12 mouse cellular contexts compared by ENCODE assay signal in genomic region chr1:85810343-85810742, GRCm38 (mm10). TPM values are rescaled to one million over a fixed set of nuclear protein-coding genes. Genes with fewer than 3 reads are reported as not detected.
A peak's percentile ranks its signal among the peaks of the same experiment; 100 is the strongest.
DNase-seq lines count a peak whose midpoint lies in the region; ATAC-seq lines count a peak whose summit lies in the region.
"Had no signal": no experiment of that assay in that cellular context is flagged by ENCODE, and none has a peak within 500 bp of the region (broad histone marks: within the 10 kb centered on the region; RNA-seq: fewer than 3 reads in every experiment).

No protein-coding gene starts in this region.

- no peaks in the 10 kb centered on the region for H3K36me3 ChIP-seq in stomach, embryonic 16.5 days (ENCODE audit: control insufficient read depth, insufficient read depth, low read length)
- H3K36me3 ChIP-seq: forebrain, embryonic 12.5 days; liver, embryonic 13.5 days had no signal

- no peaks in the 10 kb centered on the region for H3K9me3 ChIP-seq in stomach, embryonic 16.5 days (replicated peaks; ENCODE audit: control insufficient read depth, low read length)
- H3K9me3 ChIP-seq: forebrain, embryonic 12.5 days; liver, embryonic 13.5 days had no signal

- peak; percentile 43 for DNase-seq in heart, adult 8-10 months (ENCODE audit: low spot score)
- DNase-seq in heart, adult 11 months = no peak
- DNase-seq in lung, postnatal 14 days = peak; percentile 29
- no peak for DNase-seq in lung, postnatal 25 days (ENCODE audit: low spot score)
- peak; percentile 30 to 67 for DNase-seq in cerebellum, postnatal 25 days
- DNase-seq in spleen, postnatal 14 days (ENCODE audit: low spot score in 2 of 2) = no peak
- DNase-seq: liver, embryonic 13.5 days; thymus, postnatal 36 days had no signal

- H3K9ac ChIP-seq in stomach, embryonic 16.5 days (ENCODE audit: low read length) = no peak overlapping the region
- H3K9ac ChIP-seq: forebrain, embryonic 12.5 days; liver, embryonic 13.5 days had no signal

- H3K4me2 ChIP-seq in stomach, embryonic 16.5 days (ENCODE audit: low read depth, low read length) = no peak overlapping the region
- H3K4me2 ChIP-seq: forebrain, embryonic 12.5 days; liver, embryonic 13.5 days had no signal

- ATAC-seq in stomach, embryonic 16.5 days (ENCODE audit: insufficient read depth, low FRiP score) = peak; percentile 39; the same call in 1 of the 2 replicates
- ATAC-seq: intestine, postnatal 0 days had no signal

- 36% methylated on average over 2 of the region's 2 CpGs for WGBS in stomach, embryonic 16.5 days

- H3K27ac ChIP-seq in stomach, embryonic 16.5 days (ENCODE audit: low read length) = peak overlapping the region; percentile 72
- H3K27ac ChIP-seq: forebrain, embryonic 12.5 days; left cerebral cortex, adult 2 months; liver, embryonic 13.5 days had no signal

- H3K4me3 ChIP-seq in stomach, embryonic 16.5 days (replicated peaks; ENCODE audit: low read length) = no peak overlapping the region
- H3K4me3 ChIP-seq: forebrain, embryonic 12.5 days; left cerebral cortex, adult 2 months; liver, embryonic 13.5 days had no signal

- H3K4me1 ChIP-seq in stomach, embryonic 16.5 days (ENCODE audit: control insufficient read depth, insufficient read depth, low read length) = peaks cover 32% of the 10 kb centered on the region

- H3K27me3 ChIP-seq in stomach, embryonic 16.5 days (ENCODE audit: control insufficient read depth, insufficient read depth, low read length) = no peaks in the 10 kb centered on the region
- H3K27me3 ChIP-seq: forebrain, embryonic 12.5 days; liver, embryonic 13.5 days had no signal

RNA-seq across cellular contexts. Expression of gene Cab39, which starts 17.1 kb away (rescaled TPM):
- total RNA-seq in heart, adult 8-10 months (2022) = 100 to 1,000 TPM; 109 to 121 (median 111) TPM
- polyA plus RNA-seq in stomach, embryonic 16.5 days (2015; fragmentation: Nextera tagmentation; extraction: Ambion mirVana) = 23.8 and 25.4 TPM in 2 replicates

RNA-seq across cellular contexts. Expression of gene A630001G21Rik, which starts 31.9 kb away (rescaled TPM):
- total RNA-seq in heart, adult 8-10 months (2022) = 1 to 10 TPM in 1 of 4 experiments, under 1 TPM in 3; 0.22 to 1.3 (median 0.34) TPM
- 1.0 and 1.3 TPM in 2 replicates for polyA plus RNA-seq in stomach, embryonic 16.5 days (2015; fragmentation: Nextera tagmentation; extraction: Ambion mirVana)
- total RNA-seq: left cerebral cortex, adult 2 months had no signal

Comparison
In these comparisons a context has a peak if more than half of its experiments do, and no peak if none do; other contexts are left out.
1. DNase-seq: peak in heart, adult 8-10 months (single experiment), lung, postnatal 14 days (single experiment) and cerebellum, postnatal 25 days (2 of 2); none in heart, adult 11 months (single experiment), lung, postnatal 25 days (single experiment) and spleen, postnatal 14 days (0 of 2).